Mouse (Mus musculus) liver, postnatal 0 days (tissue): ENCODE data around the gene Tmem222.
A peak's percentile ranks its signal among the peaks of the same experiment; 100 is the strongest.

Source experiments
- CTCF ChIP-seq: sonication (generic); IDR thresholded peaks from 2 replicates; pipeline ENCODE4 v1.5.1; 2016; ENCODE audit warnings: antibody characterized with exemption, low read depth
- EP300 ChIP-seq: IDR thresholded peaks from 2 replicates; pipeline ENCODE4 v1.6.1; 2016; ENCODE audit warnings: antibody characterized with exemption, low read depth, mild to moderate bottlenecking

DNA sequence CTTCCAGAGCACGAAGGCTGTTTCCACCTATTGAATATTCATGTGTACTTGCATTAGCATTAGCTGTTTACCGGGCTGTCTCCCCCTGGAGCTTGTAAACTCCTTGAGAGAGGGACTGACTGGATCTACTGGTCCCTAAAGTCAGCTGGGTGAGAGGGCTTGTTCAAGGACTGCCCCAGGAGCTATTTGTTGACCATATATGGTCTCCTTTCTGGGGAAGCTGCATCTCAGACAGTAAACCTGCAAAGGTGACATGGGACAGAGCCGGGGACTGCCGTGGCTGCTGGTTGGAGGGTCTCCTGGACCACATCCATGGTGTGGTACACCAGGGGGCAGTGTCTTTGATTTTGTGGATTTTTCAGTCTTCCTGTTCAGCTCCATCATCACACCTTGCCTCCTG lies 5.1 kb upstream of the Tmem222 start:
- TF ChIP-seq CTCF (0 out of 2 replicates have a peak, but pooled peaks have one; percentile 1), EP300 (no peak)
